Comparison of ENCODE assay signal across 21 mouse cellular contexts in the genomic region with DNA sequence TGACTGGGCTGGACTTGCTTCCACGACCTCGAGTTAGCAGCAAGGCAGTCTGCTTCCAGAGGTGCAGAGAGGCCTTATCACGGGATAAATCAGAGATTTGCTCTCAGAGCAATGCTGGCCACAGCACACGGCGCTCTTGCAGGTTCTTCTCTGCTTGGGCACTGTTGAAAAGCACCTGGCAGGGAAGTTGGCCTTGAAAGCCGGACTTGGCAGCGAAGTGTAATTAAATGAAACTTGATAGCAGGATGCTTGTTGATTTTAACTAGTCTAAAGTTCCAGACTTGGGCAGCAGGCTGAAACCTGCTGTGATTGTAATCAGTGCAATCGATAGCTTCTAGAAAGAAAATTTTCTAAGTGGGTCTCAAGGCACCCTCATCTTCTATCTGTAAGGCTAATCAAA.
DNase-seq lines count a peak whose midpoint lies in the region; ATAC-seq and TF ChIP-seq lines count a peak whose summit lies in the region.
"Had no signal": no experiment of that assay in that cellular context is flagged by ENCODE, and none has a peak within 500 bp of the region (broad histone marks: within the 10 kb centered on the region; RNA-seq: fewer than 3 reads in every experiment).

No protein-coding gene starts in this region.

- no peak for DNase-seq in forebrain, embryonic 10.5 days (ENCODE audit: extremely low spot score, low spot score)
- no peak for DNase-seq in forebrain, postnatal 0 days
- DNase-seq in urinary bladder, postnatal 14 days (ENCODE audit: low spot score), result peak; percentile 39
- no peak for DNase-seq in urinary bladder, adult 2 months (ENCODE audit: low spot score)
- DNase-seq in large intestine, adult 2 months (ENCODE audit: low read depth, low spot score), result peak; percentile 35
- DNase-seq in spleen, postnatal 10 days (ENCODE audit: low spot score in 2 of 2), result no peak
- DNase-seq in hindbrain, embryonic 14.5 days (ENCODE audit: low spot score), result no peak
- DNase-seq: adrenal gland, adult 8-10 months; cerebellum, adult 11 months; cerebellum, postnatal 10 days; gastrocnemius, postnatal 14 days; heart, adult 2 months; heart, postnatal 4 days; lung, postnatal 14 days; right cerebral cortex, postnatal 25 days; thymus, postnatal 25 days had no signal

- no peaks in the 10 kb centered on the region for H3K36me3 ChIP-seq in forebrain, embryonic 10.5 days (replicated peaks)
- H3K36me3 ChIP-seq in forebrain, postnatal 0 days (ENCODE audit: insufficient read depth), result no peaks in the 10 kb centered on the region
- no peaks in the 10 kb centered on the region for H3K36me3 ChIP-seq in kidney, embryonic 15.5 days
- H3K36me3 ChIP-seq in hindbrain, embryonic 14.5 days (replicated peaks; ENCODE audit: control insufficient read depth, insufficient read depth), result no peaks in the 10 kb centered on the region
- H3K36me3 ChIP-seq: limb, embryonic 13.5 days had no signal

- 0 out of 2 replicates have a peak overlapping the region, but pooled peaks have one; percentile 17 for H3K27ac ChIP-seq in forebrain, embryonic 10.5 days
- H3K27ac ChIP-seq in forebrain, postnatal 0 days (ENCODE audit: low read depth, low read length), result no peak overlapping the region
- H3K27ac ChIP-seq in kidney, embryonic 15.5 days, result peak overlapping the region; percentile 81
- H3K27ac ChIP-seq in hindbrain, embryonic 14.5 days, result no peak overlapping the region
- H3K27ac ChIP-seq: heart, adult 2 months; limb, embryonic 13.5 days had no signal

- ATAC-seq in forebrain, postnatal 0 days, result no peak
- peak; percentile 60 for ATAC-seq in kidney, embryonic 15.5 days (replicated peaks; ENCODE audit: low FRiP score)
- ATAC-seq in hindbrain, embryonic 14.5 days (ENCODE audit: low FRiP score), result no peak
- ATAC-seq: midbrain, embryonic 16.5 days had no signal

- no peak overlapping the region for H3K9ac ChIP-seq in forebrain, postnatal 0 days
- H3K9ac ChIP-seq in kidney, embryonic 15.5 days, result no peak overlapping the region
- no peak overlapping the region for H3K9ac ChIP-seq in hindbrain, embryonic 14.5 days
- H3K9ac ChIP-seq: forebrain, embryonic 13.5 days; limb, embryonic 13.5 days had no signal

- H3K4me1 ChIP-seq in forebrain, embryonic 10.5 days, result peaks cover 23% of the 10 kb centered on the region
- no peaks in the 10 kb centered on the region for H3K4me1 ChIP-seq in forebrain, postnatal 0 days (ENCODE audit: insufficient read depth)
- peaks cover 30% of the 10 kb centered on the region for H3K4me1 ChIP-seq in kidney, embryonic 15.5 days
- no peaks in the 10 kb centered on the region; the same call in 1 of the 2 replicates for H3K4me1 ChIP-seq in hindbrain, embryonic 14.5 days (replicated peaks; ENCODE audit: control insufficient read depth, insufficient read depth, low read length)
- H3K4me1 ChIP-seq: megakaryocyte, embryonic 14.5 days had no signal

- WGBS in forebrain, embryonic 10.5 days, result 67% methylated on average over 8 of the region's 8 CpGs
- 40% methylated on average over 8 of the region's 8 CpGs for WGBS in forebrain, postnatal 0 days
- 22% methylated on average over 8 of the region's 8 CpGs for WGBS in kidney, embryonic 15.5 days
- 21% methylated on average over 8 of the region's 8 CpGs for WGBS in large intestine, adult 2 months
- WGBS in hindbrain, embryonic 14.5 days, result 68% methylated on average over 8 of the region's 8 CpGs

- TF ChIP-seq CTCF in forebrain, postnatal 0 days (IDR thresholded peaks at IDR 0.05; ENCODE audit: low read depth), result no peak

- H3K4me2 ChIP-seq in forebrain, postnatal 0 days (ENCODE audit: low read depth), result no peak overlapping the region
- H3K4me2 ChIP-seq in kidney, embryonic 15.5 days, result peak overlapping the region; percentile 39
- no peak overlapping the region for H3K4me2 ChIP-seq in hindbrain, embryonic 14.5 days (replicated peaks)
- H3K4me2 ChIP-seq: forebrain, embryonic 13.5 days; limb, embryonic 13.5 days had no signal

- H3K4me3 ChIP-seq in forebrain, embryonic 10.5 days, result no peak overlapping the region
- no peak overlapping the region for H3K4me3 ChIP-seq in forebrain, postnatal 0 days (ENCODE audit: low read depth, low read length)
- H3K4me3 ChIP-seq in kidney, embryonic 15.5 days (replicated peaks), result no peak overlapping the region
- no peak overlapping the region for H3K4me3 ChIP-seq in hindbrain, embryonic 14.5 days (replicated peaks; ENCODE audit: low read length)
- H3K4me3 ChIP-seq: forebrain, embryonic 13.5 days; heart, adult 2 months; limb, embryonic 13.5 days; megakaryocyte, embryonic 14.5 days had no signal

- peaks cover 17% of the 10 kb centered on the region; the same call in 1 of the 2 replicates for H3K27me3 ChIP-seq in forebrain, embryonic 10.5 days (ENCODE audit: poor library complexity, severe bottlenecking)
- no peaks in the 10 kb centered on the region for H3K27me3 ChIP-seq in forebrain, postnatal 0 days (ENCODE audit: insufficient read depth, low read length)
- peaks cover 4% of the 10 kb centered on the region; the same call in 1 of the 2 replicates for H3K27me3 ChIP-seq in kidney, embryonic 15.5 days
- no peaks in the 10 kb centered on the region for H3K27me3 ChIP-seq in hindbrain, embryonic 14.5 days (ENCODE audit: control insufficient read depth, insufficient read depth, low read length)
- H3K27me3 ChIP-seq: forebrain, embryonic 13.5 days; limb, embryonic 13.5 days; megakaryocyte, embryonic 14.5 days had no signal

- no peaks in the 10 kb centered on the region for H3K9me3 ChIP-seq in forebrain, embryonic 10.5 days
- no peaks in the 10 kb centered on the region for H3K9me3 ChIP-seq in forebrain, postnatal 0 days (ENCODE audit: low read length)
- no peaks in the 10 kb centered on the region for H3K9me3 ChIP-seq in kidney, embryonic 15.5 days (replicated peaks)
- H3K9me3 ChIP-seq in hindbrain, embryonic 14.5 days (ENCODE audit: control insufficient read depth, low read length), result no peaks in the 10 kb centered on the region
- H3K9me3 ChIP-seq: forebrain, embryonic 13.5 days; limb, embryonic 13.5 days; megakaryocyte, embryonic 14.5 days had no signal

Comparison
In these comparisons a context has a peak if more than half of its experiments do, and no peak if none do; other contexts are left out.
1. DNase-seq: peak in urinary bladder, postnatal 14 days (single experiment) and large intestine, adult 2 months (single experiment); none in forebrain, embryonic 10.5 days (single experiment), forebrain, postnatal 0 days (single experiment), urinary bladder, adult 2 months (single experiment), spleen, postnatal 10 days (0 of 2) and hindbrain, embryonic 14.5 days (single experiment).
2. H3K27ac ChIP-seq: peak in forebrain, embryonic 10.5 days (single experiment) and kidney, embryonic 15.5 days (single experiment); none in forebrain, postnatal 0 days (single experiment) and hindbrain, embryonic 14.5 days (single experiment).